Mouse (Mus musculus) limb, embryonic 13.5 days (tissue): Measurements from ENCODE around the gene Galntl6. TPM values are rescaled to one million over a fixed set of nuclear protein-coding genes. Genes with fewer than 3 reads are reported as not detected.

ENCODE experiments used
- ATAC-seq: fragments of 200-750 bp; cut with Nextera tagmentation; 2 replicates; pipeline ENCODE4 v1.8.0; 2017; ENCODE audit warnings: low read depth, moderate number of reproducible peaks, moderate TSS enrichment; ENCODE audit not compliant: low FRiP score
- H3K27ac ChIP-seq: fragments of 300-500 bp; sonication (generic); 2 replicates; pipeline ENCODE4 v1.5.1; 2015; ENCODE audit warnings: inconsistent platforms, mild to moderate bottlenecking, moderate library complexity
- H3K27me3 ChIP-seq: fragments of 300-500 bp; sonication (generic); 2 replicates; pipeline ENCODE4 v1.6.1; 2015; ENCODE audit warnings: mild to moderate bottlenecking, inconsistent platforms
- H3K36me3 ChIP-seq: fragments of 300-500 bp; sonication (generic); 2 replicates; pipeline ENCODE4 v1.6.1; 2015; ENCODE audit warnings: inconsistent platforms, mild to moderate bottlenecking, moderate library complexity
- H3K4me1 ChIP-seq: fragments of 300-500 bp; sonication (generic); 2 replicates; pipeline ENCODE4 v1.6.1; 2015; ENCODE audit warnings: inconsistent platforms
- H3K4me2 ChIP-seq: fragments of 300-500 bp; sonication (generic); replicated peaks from 2 replicates; pipeline ENCODE4 v1.6.1; 2015; ENCODE audit warnings: inconsistent platforms, mild to moderate bottlenecking, moderate library complexity
- H3K4me3 ChIP-seq: fragments of 300-500 bp; sonication (generic); 2 replicates; pipeline ENCODE4 v1.5.1; 2015; ENCODE audit warnings: moderate library complexity, mild to moderate bottlenecking, inconsistent platforms
- H3K9ac ChIP-seq: fragments of 300-500 bp; sonication (generic); 2 replicates; pipeline ENCODE4 v1.6.1; 2015; ENCODE audit warnings: mild to moderate bottlenecking, inconsistent platforms
- H3K9me3 ChIP-seq: fragments of 300-500 bp; sonication (generic); 2 replicates; pipeline ENCODE4 v1.6.1; 2016; ENCODE audit warnings: inconsistent platforms
- WGBS: fragments of 180-500 bp; shearing (Covaris S2); methylation state at CpG from one replicate; pipeline ENCODE4 v1.1.7; 2015; 5-methylcytosine and 5-hydroxymethylcytosine counted together
- polyA plus RNA-seq: library from polyadenylated mRNA; unstranded; fragments of >200 nt; fragmentation: Nextera tagmentation; extraction: Ambion mirVana; gene quantifications from 2 replicates; pipeline ENCODE4 v1.2.1, GENCODE M21; 2015

Galntl6 gene
- polyA plus RNA-seq, 1 experiment from 2014 or later: 1.5 TPM

GRCm38 (mm10) chr8:57741309-57741708 is 1171.1 kb downstream of the Galntl6 start:
- ATAC-seq: no peak
- H3K9me3 ChIP-seq: no peaks in the 10 kb centered on the region
- WGBS: 37% methylated on average over 8 of the region's 8 CpGs
- no peak overlapping the region for H3K4me3 ChIP-seq
- H3K27me3 ChIP-seq: no peaks in the 10 kb centered on the region
- no peak overlapping the region for H3K9ac ChIP-seq
- H3K4me1 ChIP-seq: peaks cover 11% of the 10 kb centered on the region
- H3K36me3 ChIP-seq: no peaks in the 10 kb centered on the region
- H3K4me2 ChIP-seq: peak overlapping the region; percentile 27; the same call in 1 of the 2 replicates
- H3K27ac ChIP-seq: no peak overlapping the region

- Histone ChIP-seq H3K9ac (no peak overlapping the region), H3K27ac (no peak overlapping the region), H3K27me3 (no peaks in the 10 kb centered on the region), H3K4me3 (no peak overlapping the region), H3K4me2 (no peak overlapping the region), H3K36me3 (no peaks in the 10 kb centered on the region), H3K4me1 (peaks cover 11% of the 10 kb centered on the region), H3K9me3 (no peaks in the 10 kb centered on the region)
- WGBS: 79% methylated on average over 4 of the region's 4 CpGs
- no peak for ATAC-seq
Measured at GRCm38 (mm10) chr8:57737281-57737680, 1175.2 kb downstream of the Galntl6 start.

GRCm38 (mm10) chr8:57732795-57733194 is 1179.6 kb downstream of the Galntl6 start:
- 30% methylated on average over 2 of the region's 2 CpGs for WGBS

GRCm38 (mm10) chr8:57731666-57732065 is 1180.8 kb downstream of the Galntl6 start:
- no peak for ATAC-seq
- Histone ChIP-seq H3K4me3 (no peak overlapping the region), H3K27ac (no peak overlapping the region), H3K27me3 (no peaks in the 10 kb centered on the region), H3K36me3 (no peaks in the 10 kb centered on the region), H3K9me3 (no peaks in the 10 kb centered on the region), H3K9ac (no peak overlapping the region), H3K4me1 (no peaks in the 10 kb centered on the region), H3K4me2 (no peak overlapping the region)
- 70% methylated on average over 8 of the region's 8 CpGs for WGBS

More at GRCm38 (mm10) chr8:57732795-57733194, 1179.6 kb downstream of the Galntl6 start:
- no peak overlapping the region for H3K4me3 ChIP-seq
- no peak overlapping the region for H3K9ac ChIP-seq
- H3K9me3 ChIP-seq: no peaks in the 10 kb centered on the region
- ATAC-seq: no peak
- H3K27ac ChIP-seq: no peak overlapping the region
- H3K36me3 ChIP-seq: no peaks in the 10 kb centered on the region
- H3K4me2 ChIP-seq: no peak overlapping the region
- no peaks in the 10 kb centered on the region for H3K4me1 ChIP-seq
- no peaks in the 10 kb centered on the region for H3K27me3 ChIP-seq

GRCm38 (mm10) chr8:57728276-57728675 is 1184.2 kb downstream of the Galntl6 start:
- no peak overlapping the region for H3K4me2 ChIP-seq
- H3K4me1 ChIP-seq: no peaks in the 10 kb centered on the region
- 65% methylated on average over 2 of the region's 2 CpGs for WGBS
- no peaks in the 10 kb centered on the region for H3K27me3 ChIP-seq
- no peaks in the 10 kb centered on the region for H3K9me3 ChIP-seq
- H3K4me3 ChIP-seq: no peak overlapping the region
- H3K36me3 ChIP-seq: no peaks in the 10 kb centered on the region
- no peak overlapping the region for H3K9ac ChIP-seq
- H3K27ac ChIP-seq: no peak overlapping the region
- no peak for ATAC-seq

GRCm38 (mm10) chr8:57724843-57725627 is 1187.4 kb downstream of the Galntl6 start:
- no peak for ATAC-seq
- H3K9ac ChIP-seq: no peak overlapping the region
- H3K27ac ChIP-seq: no peak overlapping the region
- no peak overlapping the region for H3K4me2 ChIP-seq
- H3K4me1 ChIP-seq: no peaks in the 10 kb centered on the region
- no peak overlapping the region for H3K4me3 ChIP-seq
- no peaks in the 10 kb centered on the region for H3K36me3 ChIP-seq
- no peaks in the 10 kb centered on the region for H3K9me3 ChIP-seq
- H3K27me3 ChIP-seq: no peaks in the 10 kb centered on the region
- 92% methylated on average over 13 of the region's 13 CpGs for WGBS

Other genes with a start within 250 kb of the Galntl6 start
- gene BC030500, start 885 bp downstream of the Galntl6 start, polyA plus RNA-seq: 1.2 and 1.4 TPM in 2 replicates